Mouse (Mus musculus) spleen, adult 18-20 months (tissue): ENCODE data around the gene Naa80.

Source experiments
- DNase-seq, 2 experiments: peaks; one replicate each; pipeline ENCODE4 v3.0.0; 2022; ENCODE audit warnings: mixed read lengths in 2 of 2

Naa80 gene

DNA sequence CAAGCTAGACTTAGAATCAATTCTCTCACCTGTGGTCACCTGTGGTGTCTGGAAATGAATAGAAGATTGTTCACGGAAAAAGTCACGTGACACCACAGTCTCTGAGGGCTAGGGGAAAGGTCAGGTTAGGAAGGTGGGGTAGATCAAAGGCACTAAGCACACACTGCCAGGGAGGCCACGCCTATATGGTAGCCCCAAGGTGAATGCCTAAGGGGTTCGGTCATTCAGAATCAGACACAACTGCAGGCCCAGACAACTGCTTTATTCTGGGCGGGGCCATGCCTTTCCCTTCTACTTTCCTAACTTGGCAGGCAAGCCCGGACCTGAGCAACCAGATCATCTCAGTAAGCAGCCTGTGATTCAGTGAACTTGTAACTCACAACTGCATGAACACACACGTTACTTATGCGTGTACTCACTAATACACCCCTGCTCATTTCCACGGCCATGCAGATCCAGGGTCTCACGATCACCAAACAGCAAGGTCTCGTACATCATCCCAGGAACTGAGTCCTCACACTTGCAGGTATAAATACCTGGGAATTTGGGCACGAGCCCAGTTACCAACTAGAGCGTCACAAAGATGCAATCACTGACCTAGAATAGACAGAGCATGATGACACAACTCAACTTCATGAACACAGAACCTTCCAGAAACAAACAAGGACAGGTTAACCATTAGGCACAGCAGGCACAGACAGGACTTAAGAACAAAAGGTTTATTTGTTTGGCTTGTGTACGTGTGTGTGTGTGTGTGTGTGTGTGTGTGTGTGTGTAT is 2.9 kb upstream of the Naa80 start:
- DNase-seq: no peak

DNA sequence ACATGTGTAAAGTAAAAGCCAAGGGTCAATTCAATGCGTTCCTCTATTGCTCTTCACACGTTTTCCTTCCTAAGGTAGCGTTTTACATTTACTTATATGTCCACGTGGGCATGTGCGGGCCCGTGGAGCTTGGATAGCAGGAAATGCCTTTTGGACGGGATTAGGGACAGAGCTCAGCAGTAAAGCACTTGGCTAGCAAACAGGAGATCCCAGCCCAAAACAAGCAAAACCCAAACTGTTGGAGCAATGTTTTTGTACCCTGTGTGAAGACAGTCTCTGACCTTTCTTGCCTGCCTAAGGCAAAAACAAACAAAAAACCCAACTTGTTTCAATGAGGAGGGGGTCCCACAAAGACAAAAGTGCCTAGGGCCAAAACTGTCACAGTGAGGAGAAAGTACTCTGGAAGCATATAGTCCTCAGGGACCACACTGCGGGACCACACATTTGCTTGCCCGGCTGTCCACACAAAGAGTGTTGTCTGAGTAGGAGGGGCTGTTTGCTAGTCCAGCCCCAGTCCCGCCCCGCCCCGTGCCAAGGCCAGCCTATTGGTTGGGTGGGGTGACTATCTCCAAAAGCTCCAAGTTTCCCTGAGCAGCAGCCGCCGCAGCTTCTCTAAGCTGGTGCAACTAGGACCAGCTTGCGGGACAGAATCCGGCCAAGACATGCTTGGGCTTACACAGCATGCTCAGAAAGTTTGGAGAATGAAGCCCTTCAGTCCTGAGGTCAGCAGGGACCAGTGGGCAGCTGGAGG is 2.2 kb upstream of the Naa80 start, which contains the start of gene Hyal1:
Gene Hyal1 (plus strand): TSS at position 571 of the 751 bp plus-strand sequence.
- no peak for DNase-seq

DNA sequence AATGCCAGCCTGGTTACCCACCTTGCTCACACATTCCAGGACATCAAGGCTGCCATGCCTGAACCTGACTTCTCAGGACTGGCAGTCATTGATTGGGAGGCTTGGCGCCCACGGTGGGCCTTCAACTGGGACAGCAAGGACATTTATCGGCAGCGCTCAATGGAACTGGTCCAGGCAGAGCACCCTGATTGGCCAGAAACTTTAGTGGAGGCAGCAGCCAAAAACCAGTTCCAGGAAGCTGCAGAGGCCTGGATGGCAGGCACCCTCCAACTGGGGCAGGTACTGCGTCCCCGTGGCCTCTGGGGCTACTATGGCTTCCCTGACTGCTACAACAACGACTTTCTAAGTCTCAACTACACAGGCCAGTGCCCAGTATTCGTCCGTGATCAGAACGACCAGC is 816 bp upstream of the Naa80 start:
- no peak for DNase-seq

DNA sequence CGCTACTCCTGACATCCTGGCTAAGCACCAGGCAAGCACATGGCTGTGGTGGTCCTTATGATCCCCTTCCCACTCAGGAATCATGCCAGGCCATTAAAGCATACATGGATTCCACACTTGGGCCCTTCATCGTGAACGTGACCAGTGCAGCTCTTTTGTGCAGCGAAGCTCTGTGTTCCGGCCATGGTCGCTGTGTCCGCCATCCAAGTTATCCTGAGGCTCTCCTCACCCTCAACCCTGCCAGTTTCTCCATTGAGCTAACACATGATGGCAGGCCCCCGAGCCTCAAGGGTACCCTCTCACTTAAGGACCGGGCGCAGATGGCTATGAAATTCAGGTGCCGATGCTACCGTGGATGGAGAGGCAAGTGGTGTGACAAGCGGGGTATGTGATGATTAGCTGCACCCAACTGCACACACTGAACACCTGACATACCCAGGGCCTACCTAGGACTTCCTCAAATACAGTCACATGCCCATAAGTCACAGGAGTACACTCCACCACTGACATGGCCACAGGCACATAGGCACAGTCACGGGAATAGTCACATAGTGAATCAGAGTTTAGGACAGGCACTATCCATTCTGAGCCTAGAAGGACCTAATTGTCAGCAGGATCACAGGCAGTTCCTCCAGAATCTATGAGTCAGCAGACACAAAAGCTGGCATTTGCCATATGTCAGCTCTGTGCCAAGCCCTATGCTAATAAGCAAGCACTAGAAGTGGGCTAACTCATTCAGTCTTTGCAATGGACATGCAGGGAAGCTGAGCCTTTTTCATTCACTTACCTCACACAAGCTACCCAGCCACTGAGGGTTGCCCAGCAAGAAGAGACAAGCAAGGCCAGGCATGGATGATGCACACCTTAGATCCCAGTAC is 575 bp downstream of the Naa80 start:
- no peak for DNase-seq

DNA sequence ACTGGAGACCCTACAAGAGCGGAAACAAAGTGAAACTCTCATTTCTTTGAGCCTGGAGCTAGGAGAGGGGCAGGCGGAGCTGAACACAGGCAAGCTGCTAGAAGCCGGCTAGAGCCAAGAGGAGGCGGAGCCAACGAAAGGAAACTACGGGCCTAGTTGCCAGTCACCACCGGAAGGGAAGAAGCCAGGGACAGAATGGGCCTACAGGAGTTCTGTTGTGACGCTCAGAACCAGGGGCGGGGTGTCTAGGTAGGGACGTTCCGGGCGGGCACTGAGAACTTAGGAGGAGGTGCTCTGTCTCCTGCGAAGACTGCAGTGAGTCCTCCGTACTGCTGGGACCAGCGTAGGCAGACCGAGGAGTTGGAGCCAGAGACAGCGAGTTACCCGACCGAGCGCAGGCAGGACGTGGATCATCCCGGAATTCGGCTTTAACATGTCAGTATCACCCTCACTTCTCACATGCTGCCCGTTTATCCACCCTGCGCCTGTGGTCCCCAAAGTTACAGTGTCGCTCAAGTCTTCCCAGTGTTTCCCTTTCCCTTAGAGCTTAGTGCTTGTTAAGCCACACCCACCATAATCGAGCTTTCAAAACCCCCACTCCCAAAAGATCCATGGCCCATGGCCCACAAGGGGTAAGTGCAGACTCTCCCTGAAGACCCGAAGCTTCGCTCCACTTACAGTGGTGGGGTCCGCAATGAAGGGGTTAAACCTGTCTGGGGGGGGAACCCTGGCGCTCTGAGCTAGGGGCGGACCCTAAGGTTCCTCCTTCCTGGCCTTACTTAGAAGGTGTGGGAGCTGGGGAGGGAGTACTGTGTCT is 2.0 kb downstream of the Naa80 start, which contains the start of gene Hyal3:
Gene Hyal3 (plus strand): TSS at position 318 of the 817 bp plus-strand sequence.
- DNase-seq: peak; percentile 68 to 72

DNA sequence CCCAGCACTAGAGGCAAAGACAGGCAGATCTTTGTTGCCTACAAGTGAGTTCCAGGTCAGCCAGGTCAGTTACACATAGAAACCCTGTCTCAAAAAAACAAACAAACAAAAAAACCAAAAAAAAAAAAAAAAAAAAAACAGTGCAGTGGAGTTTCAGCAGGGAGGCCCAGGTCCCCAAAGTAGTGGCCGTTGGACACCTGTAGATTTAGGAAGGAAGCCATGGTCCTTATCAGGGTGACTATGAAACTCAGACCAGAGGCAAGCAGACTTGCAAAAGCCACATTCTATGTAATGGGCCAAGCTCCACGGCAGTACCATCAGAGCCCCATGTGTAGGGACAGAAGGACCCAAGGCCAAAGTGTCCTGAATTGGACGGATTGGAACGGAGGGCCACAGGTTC is 2.9 kb downstream of the Naa80 start:
- no peak for DNase-seq

DNA sequence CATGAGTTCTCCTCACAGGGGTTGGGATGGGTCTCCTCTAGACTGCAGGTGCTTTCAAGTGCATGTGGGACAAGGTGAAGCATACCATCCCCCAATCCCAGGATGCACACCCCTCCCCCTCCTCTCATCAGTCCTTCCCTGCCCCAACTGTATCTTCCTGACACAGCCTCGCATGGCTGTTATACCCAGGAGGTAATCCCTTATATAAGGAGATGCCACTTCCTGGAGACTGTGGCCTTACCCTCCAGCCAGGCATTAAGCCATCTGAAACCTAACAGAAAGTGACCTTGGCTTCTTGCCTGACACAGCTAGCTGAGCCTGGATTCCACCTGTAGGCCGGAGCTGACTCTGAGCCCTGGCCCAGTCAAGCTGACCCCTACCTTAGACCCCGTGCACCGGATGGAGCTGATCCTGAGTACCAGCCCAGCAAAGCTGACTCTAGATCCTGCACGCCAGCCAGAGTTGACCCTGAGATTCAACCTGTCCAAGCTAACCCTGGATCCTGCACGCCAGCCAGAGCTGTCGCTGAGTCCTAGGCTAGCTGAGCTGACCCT is 3.9 kb downstream of the Naa80 start:
- no peak for DNase-seq

DNA sequence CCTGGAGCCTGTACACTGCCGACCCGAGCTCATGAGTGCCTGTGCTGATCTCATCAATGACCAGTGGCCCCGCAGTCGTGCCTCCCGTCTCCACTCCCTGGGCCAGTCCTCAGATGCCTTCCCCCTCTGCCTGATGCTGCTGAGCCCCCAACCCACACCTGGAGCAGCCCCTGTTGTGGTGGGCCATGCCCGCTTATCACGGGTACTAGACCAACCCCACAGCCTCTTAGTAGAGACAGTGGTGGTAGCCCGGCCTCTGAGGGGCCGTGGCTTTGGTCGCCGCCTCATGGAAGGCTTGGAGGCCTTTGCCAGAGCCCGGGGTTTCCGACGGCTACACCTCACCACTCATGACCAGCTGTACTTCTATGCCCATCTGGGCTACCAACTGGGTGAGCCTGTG is 4.5 kb downstream of the Naa80 start:
- no peak for DNase-seq

DNA sequence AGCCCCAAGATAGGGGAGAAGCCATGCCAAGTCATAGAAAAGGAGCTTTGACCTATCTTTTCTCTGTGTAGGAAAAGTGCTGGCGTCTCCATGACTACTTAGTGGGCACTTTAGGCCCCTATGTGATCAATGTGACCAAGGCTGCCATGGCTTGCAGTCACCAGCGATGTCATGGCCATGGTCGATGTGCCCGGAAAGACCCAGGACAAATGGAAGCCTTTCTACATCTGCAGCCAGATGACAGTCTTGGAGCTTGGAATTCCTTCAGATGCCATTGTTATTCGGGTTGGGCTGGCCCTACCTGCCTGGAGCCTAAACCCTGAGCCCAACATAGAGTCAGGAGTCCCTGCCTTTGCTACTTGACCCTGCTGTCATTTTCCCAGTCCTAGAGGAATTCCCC is 7.8 kb downstream of the Naa80 start:
- DNase-seq: no peak

DNA sequence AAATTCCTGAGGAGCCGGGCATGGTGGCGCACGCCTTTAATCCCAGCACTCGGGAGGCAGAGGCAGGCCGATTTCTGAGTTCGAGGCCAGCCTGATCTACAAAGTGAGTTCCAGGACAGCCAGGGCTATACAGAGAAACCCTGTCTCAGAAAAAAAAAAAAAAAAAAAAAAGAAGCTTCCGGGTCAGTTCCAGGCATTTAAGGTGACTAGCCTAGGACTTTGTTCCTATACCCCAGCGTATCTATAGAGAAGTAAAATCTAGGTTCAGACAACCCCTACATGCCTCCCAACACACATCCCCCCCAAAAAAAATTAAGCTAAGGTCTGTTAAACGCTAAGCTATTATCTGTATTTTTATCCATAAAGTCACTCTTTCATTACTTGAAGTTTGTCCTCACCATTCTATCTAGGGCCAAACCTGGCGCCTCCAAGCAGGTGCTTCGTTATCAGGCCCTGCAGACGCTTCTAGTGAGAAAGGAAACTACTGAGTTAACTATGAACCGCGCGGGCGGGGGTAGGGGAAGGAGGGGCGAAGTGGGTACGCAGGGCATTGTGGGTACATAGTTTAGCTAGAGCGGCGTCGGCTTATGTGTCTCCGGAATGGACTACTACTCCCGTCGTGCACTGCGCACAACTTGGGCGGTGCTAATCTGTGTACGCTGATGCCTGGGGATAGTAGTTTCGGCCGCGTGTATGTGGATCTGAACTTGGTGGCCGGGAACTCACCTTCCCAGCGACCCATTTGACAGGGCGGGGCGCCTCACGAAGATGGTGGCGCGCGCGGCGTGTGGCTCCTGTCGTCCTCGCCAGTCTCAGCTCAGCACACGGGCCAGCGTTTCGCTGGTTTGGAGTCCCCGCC is 8.5 kb downstream of the Naa80 start, which contains the start of gene Ifrd2:
Gene Ifrd2 (plus strand): TSS at position 669 of the 859 bp plus-strand sequence.
- DNase-seq: peak; percentile 96

DNA sequence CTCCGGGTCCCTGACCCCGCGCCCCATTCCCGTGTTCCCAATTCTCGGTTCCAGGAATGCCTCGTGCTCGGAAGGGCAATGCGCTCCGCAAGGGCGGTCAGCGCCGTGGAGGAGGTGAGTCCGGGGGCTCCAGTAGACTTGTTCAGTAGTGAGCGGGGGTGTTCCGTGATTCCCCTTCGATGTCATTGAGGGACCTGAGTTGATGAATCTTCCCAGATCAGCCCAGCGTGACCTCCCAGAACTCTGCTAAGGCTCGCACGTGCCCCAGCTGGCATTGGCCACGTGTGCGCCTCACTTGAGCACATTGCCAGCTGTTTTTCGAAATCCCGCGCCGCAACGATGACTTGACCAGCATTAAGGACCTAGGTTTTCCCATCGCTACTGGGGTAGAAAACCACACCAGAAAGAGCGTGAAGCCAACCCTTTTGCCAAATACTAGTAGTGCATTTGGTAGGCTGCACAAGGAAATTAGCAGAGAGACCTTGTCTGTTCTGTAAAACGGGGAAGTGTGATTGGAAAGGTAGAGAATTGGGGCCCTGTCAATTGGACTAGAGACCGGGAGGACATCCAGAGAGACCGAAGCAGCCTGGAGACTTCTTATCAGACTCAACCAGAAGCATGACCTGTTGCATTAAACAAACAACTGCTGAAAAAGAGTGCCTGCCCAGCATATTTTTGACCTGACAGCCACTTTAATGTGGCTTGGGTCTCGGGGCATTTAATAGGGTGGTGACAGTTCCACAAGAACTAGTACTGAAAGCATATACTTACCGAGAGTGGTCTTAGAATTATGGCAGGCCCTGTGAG is 9.3 kb downstream of the Naa80 start:
- no peak for DNase-seq

DNA sequence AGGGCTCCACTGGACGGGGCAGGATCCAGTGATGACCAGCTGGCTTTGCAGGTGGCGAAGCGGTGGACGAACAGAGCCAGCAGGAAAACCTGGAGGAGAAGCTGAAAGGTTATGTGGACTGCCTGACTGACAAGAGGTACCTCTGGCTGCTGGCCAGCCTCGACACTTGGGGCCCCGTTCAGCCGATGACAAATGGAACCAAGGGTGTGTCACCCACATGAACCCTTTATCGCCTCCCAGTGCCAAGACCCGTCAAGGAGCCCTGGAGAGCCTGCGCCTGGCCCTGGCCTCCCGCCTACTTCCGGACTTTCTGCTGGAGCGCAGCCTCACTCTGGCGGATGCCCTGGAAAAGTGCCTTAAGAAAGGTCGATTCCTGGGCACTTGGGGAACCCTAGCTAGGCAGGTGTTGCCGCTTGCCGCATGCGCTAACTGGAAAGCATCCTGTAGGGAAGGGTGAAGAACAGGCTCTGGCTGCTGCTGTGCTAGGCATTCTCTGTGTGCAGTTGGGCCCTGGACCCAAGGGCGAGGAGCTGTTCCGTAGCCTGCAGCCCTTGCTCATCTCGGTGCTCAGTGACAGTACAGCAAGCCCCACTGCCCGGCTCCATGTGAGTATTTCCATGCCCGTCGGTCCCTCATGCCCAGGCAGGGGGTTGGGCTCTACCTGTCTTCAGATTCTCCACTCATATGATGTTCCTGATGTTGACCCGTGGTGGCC is 11.5 kb downstream of the Naa80 start:
- DNase-seq: no peak

DNA sequence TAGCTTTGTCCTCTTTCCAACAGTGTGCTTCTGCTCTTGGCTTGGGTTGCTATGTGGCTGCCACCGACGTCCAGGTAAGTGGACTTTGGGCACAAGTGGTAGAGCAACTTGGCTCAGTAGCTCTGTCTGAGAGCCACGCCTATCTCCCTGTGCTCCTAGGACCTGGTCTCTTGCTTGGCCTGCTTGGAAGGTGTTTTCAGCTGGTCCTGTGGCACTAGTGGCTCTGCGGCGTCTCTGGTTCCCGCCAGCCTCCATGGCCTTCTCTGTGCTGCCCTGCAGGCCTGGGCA is 12.0 kb downstream of the Naa80 start:
- DNase-seq: no peak

DNA sequence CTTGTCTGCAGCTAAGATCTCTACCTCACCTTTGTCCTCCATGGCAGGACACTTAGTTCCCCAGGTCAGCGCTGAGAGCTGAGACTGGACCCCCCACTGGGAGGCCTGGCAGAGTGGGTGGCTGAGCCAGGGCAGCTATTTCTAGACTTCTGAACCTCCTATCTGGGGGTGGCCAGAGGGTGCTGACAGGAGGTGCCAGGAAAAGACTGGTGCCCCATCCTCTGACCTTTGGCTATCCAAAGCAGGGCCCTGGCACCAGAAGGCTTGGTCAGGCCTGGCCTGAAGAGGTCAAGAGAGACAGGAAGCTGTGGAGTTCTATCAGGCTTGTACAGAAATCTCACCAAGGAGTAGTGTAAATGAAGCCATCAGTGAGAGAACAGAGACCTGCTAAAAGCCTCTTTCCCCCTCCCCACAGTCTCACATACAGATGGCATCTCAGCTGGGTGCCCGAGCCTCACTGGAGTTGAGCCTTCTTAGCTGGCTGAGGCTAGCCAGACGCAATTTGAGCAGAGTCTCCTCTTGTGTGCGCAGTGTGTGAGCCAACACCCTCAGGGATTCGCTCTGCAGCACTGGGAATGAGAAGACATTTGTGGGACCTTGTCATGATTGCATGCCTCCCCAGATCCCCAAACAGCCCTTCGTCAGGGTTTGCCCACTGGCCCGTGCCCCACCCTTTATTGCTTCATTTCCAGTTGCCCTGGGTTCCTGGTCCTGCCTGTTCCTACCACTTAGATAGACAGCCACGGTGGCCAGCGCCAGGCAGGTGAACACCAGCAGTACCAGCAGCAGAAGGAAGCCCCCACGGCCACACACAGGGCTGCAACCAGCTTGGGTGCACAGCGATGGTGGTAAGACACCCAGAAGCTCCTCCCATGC is 14.7 kb downstream of the Naa80 start:
- no peak for DNase-seq

DNA sequence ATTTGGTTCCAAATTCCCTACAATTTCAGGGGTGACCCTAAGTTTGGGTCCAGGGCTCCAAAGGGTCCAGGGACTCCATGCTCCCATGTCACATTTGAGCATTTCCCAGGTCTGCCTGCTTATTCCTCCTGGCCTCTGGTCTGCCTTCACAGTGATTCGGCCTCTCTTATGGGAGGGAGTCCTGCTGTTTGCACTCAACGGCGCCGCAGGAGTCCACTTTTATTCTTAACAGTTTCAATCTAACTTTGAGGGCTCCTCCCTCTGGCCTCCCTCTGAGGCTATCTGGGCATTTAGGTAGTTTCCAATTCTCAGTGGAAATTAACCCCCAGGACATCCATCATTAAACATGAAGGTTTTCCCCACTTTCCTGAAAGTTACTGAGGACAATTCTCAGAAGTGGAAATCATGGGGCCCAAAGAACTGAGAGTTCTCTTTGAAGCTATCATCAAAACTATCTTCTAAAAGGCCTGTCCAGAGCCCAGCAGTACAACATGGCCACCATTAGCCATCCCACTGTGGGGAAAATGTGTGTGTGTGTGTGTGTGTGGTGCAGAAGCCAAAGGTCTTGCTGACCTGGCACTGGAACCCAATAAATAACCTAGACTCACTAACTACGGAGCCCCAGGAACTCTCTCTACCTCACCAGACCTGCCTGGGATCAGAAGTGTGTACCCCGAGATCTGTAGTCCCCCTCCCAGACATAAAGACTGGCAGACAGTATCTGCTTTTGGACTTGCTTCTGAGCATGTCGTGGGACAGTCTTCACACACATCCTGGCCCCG is 15.8 kb downstream of the Naa80 start:
- DNase-seq: no peak

DNA sequence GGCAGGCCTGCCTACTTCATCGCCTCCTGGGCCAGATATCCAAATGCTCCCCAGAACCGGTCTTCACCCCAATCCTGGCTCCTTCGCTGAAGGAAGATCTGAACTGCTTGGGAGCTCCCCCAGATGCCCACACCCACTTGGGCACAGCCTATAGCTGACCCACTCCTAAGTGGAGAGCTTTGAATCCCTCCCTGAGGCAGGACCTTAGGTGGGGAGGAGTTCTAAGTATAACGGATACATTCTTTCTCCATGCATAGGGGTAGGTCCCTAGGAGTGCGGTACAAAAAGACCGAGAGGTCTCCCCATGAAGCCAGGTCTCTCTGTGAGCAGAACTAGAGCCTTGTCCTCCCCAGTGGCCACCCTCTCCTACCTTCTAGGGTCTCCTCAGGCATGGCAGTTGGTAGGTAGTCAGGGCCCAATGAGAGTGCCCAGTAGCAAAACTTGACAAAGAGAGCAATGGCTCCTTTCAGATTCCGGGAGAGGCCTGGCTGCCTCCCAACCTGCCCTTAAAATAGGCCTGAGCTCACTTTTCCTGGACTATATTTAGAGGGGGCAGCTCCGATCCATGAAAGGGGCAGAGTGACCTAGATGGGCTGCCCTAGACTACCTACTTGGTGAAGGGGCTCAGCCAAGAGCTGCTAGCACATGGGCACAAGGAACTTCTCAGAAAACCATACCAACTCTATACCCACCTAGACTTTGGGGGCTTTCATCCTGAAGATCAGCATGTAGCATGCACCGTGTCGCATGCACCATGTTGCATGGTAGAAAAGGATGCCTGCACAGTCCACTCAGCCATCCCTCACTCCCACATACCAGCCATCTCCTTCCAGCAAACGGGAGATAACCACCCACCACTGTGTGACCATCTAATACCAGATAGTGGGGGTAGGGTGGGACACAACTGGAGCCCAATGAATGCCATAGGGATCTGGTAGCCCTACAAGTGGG is 18.2 kb downstream of the Naa80 start:
- DNase-seq: no peak
